Mouse (Mus musculus): Measurements from ENCODE around the gene Th. TPM values are rescaled to one million over a fixed set of nuclear protein-coding genes. Genes with fewer than 3 reads are reported as not detected.

The Th gene
- polyA plus RNA-seq, 1 experiment: 0.22 TPM

DNA sequence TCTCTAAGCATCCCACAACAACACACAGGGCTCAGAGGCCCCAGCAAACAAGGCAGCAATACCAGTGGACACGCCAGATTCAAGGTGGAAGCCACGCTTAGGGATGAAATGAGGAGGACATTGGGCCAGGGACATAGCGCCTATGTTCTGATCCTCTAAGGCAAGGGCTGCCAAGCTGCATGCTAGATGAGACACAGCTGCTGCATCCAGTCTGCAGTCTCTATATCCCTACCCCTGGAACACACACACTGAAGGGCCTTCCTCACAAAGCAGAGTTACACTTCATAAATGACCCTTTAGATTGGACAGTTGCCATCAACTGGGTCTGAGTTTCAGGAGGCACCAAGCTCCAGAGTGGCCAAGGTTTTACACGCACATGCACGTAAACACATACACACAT is 13.3 kb downstream of the Th start:
- Histone ChIP-seq H3K4me1 (ENCODE audit: control insufficient read depth, insufficient read depth, low read length) (no peaks in the 10 kb centered on the region), H3K36me3 (ENCODE audit: control insufficient read depth, insufficient read depth, low read length) (no peaks in the 10 kb centered on the region), H3K27ac (ENCODE audit: control insufficient read depth, insufficient read depth, low read depth, low read length) (no peak overlapping the region), H3K4me3 (ENCODE audit: control insufficient read depth, low read depth, low read length) (no peak overlapping the region), H3K27me3 (ENCODE audit: control insufficient read depth, insufficient read depth, low read length) (no peaks in the 10 kb centered on the region)
- TF ChIP-seq POLR2A (IDR thresholded peaks at IDR 0.05; ENCODE audit: control insufficient read depth, low read depth, low read length) (no peak), CTCF (IDR thresholded peaks at IDR 0.05; ENCODE audit: control insufficient read depth, insufficient read depth, insufficient replicate concordance, low read depth, low read length) (no peak)

GRCm38 (mm10) chr7:142916178-142916577 is 14.8 kb downstream of the Th start:
- TF ChIP-seq POLR2A (IDR thresholded peaks at IDR 0.05; ENCODE audit: control insufficient read depth, low read depth, low read length): no peak
- TF ChIP-seq CTCF (IDR thresholded peaks at IDR 0.05; ENCODE audit: control insufficient read depth, insufficient read depth, insufficient replicate concordance, low read depth, low read length): no peak
- no peaks in the 10 kb centered on the region for H3K36me3 ChIP-seq (ENCODE audit: control insufficient read depth, insufficient read depth, low read length)
- no peak overlapping the region for H3K4me3 ChIP-seq (ENCODE audit: control insufficient read depth, low read depth, low read length)
- no peaks in the 10 kb centered on the region for H3K27me3 ChIP-seq (ENCODE audit: control insufficient read depth, insufficient read depth, low read length)
- H3K27ac ChIP-seq (ENCODE audit: control insufficient read depth, insufficient read depth, low read depth, low read length): no peak overlapping the region
- no peaks in the 10 kb centered on the region for H3K4me1 ChIP-seq (ENCODE audit: control insufficient read depth, insufficient read depth, low read length)

GRCm38 (mm10) chr7:142911682-142912081 is 19.2 kb downstream of the Th start:
- H3K36me3 ChIP-seq (ENCODE audit: control insufficient read depth, insufficient read depth, low read length): no peaks in the 10 kb centered on the region
- no peak for TF ChIP-seq CTCF (IDR thresholded peaks at IDR 0.05; ENCODE audit: control insufficient read depth, insufficient read depth, insufficient replicate concordance, low read depth, low read length)
- TF ChIP-seq POLR2A (IDR thresholded peaks at IDR 0.05; ENCODE audit: control insufficient read depth, low read depth, low read length): no peak
- H3K27me3 ChIP-seq (ENCODE audit: control insufficient read depth, insufficient read depth, low read length): no peaks in the 10 kb centered on the region
- H3K4me1 ChIP-seq (ENCODE audit: control insufficient read depth, insufficient read depth, low read length): 0 out of 2 replicates have a peak, but pooled peaks cover 3% of the 10 kb centered on the region
- no peak overlapping the region for H3K27ac ChIP-seq (ENCODE audit: control insufficient read depth, insufficient read depth, low read depth, low read length)
- no peak overlapping the region for H3K4me3 ChIP-seq (ENCODE audit: control insufficient read depth, low read depth, low read length)

GRCm38 (mm10) chr7:142910104-142910503 is 20.8 kb downstream of the Th start:
- Histone ChIP-seq H3K4me3 (ENCODE audit: control insufficient read depth, low read depth, low read length) (no peak overlapping the region), H3K27me3 (ENCODE audit: control insufficient read depth, insufficient read depth, low read length) (no peaks in the 10 kb centered on the region), H3K36me3 (ENCODE audit: control insufficient read depth, insufficient read depth, low read length) (no peaks in the 10 kb centered on the region), H3K4me1 (ENCODE audit: control insufficient read depth, insufficient read depth, low read length) (0 out of 2 replicates have a peak, but pooled peaks cover 3% of the 10 kb centered on the region), H3K27ac (ENCODE audit: control insufficient read depth, insufficient read depth, low read depth, low read length) (no peak overlapping the region)
- no peak for TF ChIP-seq CTCF (IDR thresholded peaks at IDR 0.05; ENCODE audit: control insufficient read depth, insufficient read depth, insufficient replicate concordance, low read depth, low read length)
- TF ChIP-seq POLR2A (IDR thresholded peaks at IDR 0.05; ENCODE audit: control insufficient read depth, low read depth, low read length): no peak

DNA sequence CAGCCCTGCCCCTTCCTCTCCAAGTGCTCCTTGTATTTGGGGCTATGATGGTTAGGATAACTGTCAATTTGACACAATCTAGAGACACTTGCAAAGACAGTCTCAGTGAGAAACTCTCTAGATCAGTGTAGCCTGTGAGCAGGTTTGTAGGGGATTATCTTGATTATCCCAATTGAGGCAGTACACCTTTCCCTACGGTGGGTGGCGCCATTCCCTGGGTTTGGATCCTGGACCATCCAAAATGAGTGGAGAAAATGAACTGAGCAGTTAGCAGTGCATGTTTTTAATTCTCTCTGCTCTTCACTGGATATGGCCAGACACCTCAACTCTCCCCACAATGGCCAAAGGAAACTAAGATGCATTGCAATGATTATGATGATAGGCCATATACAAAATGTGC is 21.3 kb downstream of the Th start:
- H3K4me1 ChIP-seq (ENCODE audit: control insufficient read depth, insufficient read depth, low read length): 0 out of 2 replicates have a peak, but pooled peaks cover 3% of the 10 kb centered on the region
- TF ChIP-seq CTCF (IDR thresholded peaks at IDR 0.05; ENCODE audit: control insufficient read depth, insufficient read depth, insufficient replicate concordance, low read depth, low read length): no peak
- H3K36me3 ChIP-seq (ENCODE audit: control insufficient read depth, insufficient read depth, low read length): no peaks in the 10 kb centered on the region
- H3K27ac ChIP-seq (ENCODE audit: control insufficient read depth, insufficient read depth, low read depth, low read length): no peak overlapping the region
- H3K4me3 ChIP-seq (ENCODE audit: control insufficient read depth, low read depth, low read length): no peak overlapping the region
- H3K27me3 ChIP-seq (ENCODE audit: control insufficient read depth, insufficient read depth, low read length): no peaks in the 10 kb centered on the region

DNA sequence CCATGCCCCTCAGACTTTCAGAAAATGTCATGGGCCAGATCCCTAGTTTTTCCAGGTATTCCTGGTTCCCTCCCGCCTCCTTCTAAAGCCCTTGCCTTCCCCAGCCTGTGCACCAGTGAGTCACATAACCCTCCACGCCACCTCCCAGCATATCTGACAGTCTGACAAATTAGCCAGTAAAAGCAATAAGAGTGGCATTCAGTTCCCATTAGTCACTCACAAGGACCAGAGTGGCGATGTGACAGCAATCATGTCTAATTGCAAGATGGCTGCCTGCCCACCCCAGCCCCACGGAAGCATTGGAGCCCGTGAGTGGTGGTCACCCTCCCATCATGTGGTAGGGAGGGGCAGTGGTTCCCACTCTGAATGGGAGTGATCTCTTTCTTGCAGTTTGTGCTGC is 25.3 kb downstream of the Th start:
- Histone ChIP-seq H3K27me3 (ENCODE audit: control insufficient read depth, insufficient read depth, low read length) (no peaks in the 10 kb centered on the region), H3K36me3 (ENCODE audit: control insufficient read depth, insufficient read depth, low read length) (no peaks in the 10 kb centered on the region), H3K27ac (ENCODE audit: control insufficient read depth, insufficient read depth, low read depth, low read length) (no peak overlapping the region), H3K4me1 (ENCODE audit: control insufficient read depth, insufficient read depth, low read length) (0 out of 2 replicates have a peak, but pooled peaks cover 3% of the 10 kb centered on the region), H3K4me3 (ENCODE audit: control insufficient read depth, low read depth, low read length) (no peak overlapping the region)
- TF ChIP-seq POLR2A (IDR thresholded peaks at IDR 0.05; ENCODE audit: control insufficient read depth, low read depth, low read length): no peak
- TF ChIP-seq CTCF (IDR thresholded peaks at IDR 0.05; ENCODE audit: control insufficient read depth, insufficient read depth, insufficient replicate concordance, low read depth, low read length): no peak

GRCm38 (mm10) chr7:142904331-142904730 is 26.6 kb downstream of the Th start:
- Histone ChIP-seq H3K4me1 (ENCODE audit: control insufficient read depth, insufficient read depth, low read length) (0 out of 2 replicates have a peak, but pooled peaks cover 3% of the 10 kb centered on the region), H3K27me3 (ENCODE audit: control insufficient read depth, insufficient read depth, low read length) (no peaks in the 10 kb centered on the region), H3K27ac (ENCODE audit: control insufficient read depth, insufficient read depth, low read depth, low read length) (no peak overlapping the region), H3K4me3 (ENCODE audit: control insufficient read depth, low read depth, low read length) (no peak overlapping the region), H3K36me3 (ENCODE audit: control insufficient read depth, insufficient read depth, low read length) (no peaks in the 10 kb centered on the region)
- TF ChIP-seq POLR2A (IDR thresholded peaks at IDR 0.05; ENCODE audit: control insufficient read depth, low read depth, low read length) (no peak), CTCF (IDR thresholded peaks at IDR 0.05; ENCODE audit: control insufficient read depth, insufficient read depth, insufficient replicate concordance, low read depth, low read length) (no peak)

DNA sequence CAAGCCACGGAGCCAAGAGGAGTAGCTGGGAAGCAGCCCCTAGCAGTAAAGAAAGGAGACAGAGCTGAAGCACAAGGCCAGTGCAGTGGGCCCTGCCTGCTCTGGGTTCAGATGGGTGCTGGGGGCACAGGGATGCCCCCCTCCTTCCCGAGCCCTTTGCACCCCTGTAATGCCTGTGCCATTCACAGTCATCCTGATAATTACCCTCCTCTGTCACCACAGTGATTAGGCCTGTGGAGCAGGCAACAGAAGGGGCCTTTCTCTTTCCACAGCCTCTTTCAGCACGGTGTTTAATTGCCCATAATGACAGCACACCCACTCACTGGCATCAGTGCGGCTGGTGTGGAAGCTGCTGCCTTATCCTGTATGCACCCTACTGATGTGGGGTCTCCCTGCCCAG is 28.0 kb downstream of the Th start:
- Histone ChIP-seq H3K4me1 (ENCODE audit: control insufficient read depth, insufficient read depth, low read length) (0 out of 2 replicates have a peak, but pooled peaks cover 3% of the 10 kb centered on the region), H3K27me3 (ENCODE audit: control insufficient read depth, insufficient read depth, low read length) (no peaks in the 10 kb centered on the region), H3K27ac (ENCODE audit: control insufficient read depth, insufficient read depth, low read depth, low read length) (no peak overlapping the region), H3K36me3 (ENCODE audit: control insufficient read depth, insufficient read depth, low read length) (no peaks in the 10 kb centered on the region), H3K4me3 (ENCODE audit: control insufficient read depth, low read depth, low read length) (no peak overlapping the region)
- TF ChIP-seq POLR2A (IDR thresholded peaks at IDR 0.05; ENCODE audit: control insufficient read depth, low read depth, low read length) (no peak), CTCF (IDR thresholded peaks at IDR 0.05; ENCODE audit: control insufficient read depth, insufficient read depth, insufficient replicate concordance, low read depth, low read length) (no peak)

Data from testis, adult 2 months (tissue).